Mouse (Mus musculus): Measurements from ENCODE around the gene Rnf207. TPM values are rescaled to one million over a fixed set of nuclear protein-coding genes. Genes with fewer than 3 reads are reported as not detected.

Gene Rnf207
- not detected for polyA plus RNA-seq (2014; fragmentation: Illumina TruSeq; extraction: RNeasy Lipid Tissue Mini Kit (QIAGEN cat#74804); ENCODE audit: low read depth, low replicate concordance)

GRCm38 (mm10) chr4:152318517-152319234 is at the start of gene Rnf207:
Gene Rnf207 (minus strand): TSS chr4:152318993.

GRCm38 (mm10) chr4:152338419-152339292 is 19.9 kb upstream of the Rnf207 start, which contains the start of gene Chd5:
Gene Chd5 (plus strand): TSS chr4:152338651.

GRCm38 (mm10) chr4:152325574-152326411 is 7.0 kb upstream of the Rnf207 start, which contains the start of gene Rpl22:
Gene Rpl22 (plus strand): TSS chr4:152325742.

GRCm38 (mm10) chr4:152296874-152297861 is 21.6 kb downstream of the Rnf207 start, which contains the start of gene Icmt:
Gene Icmt (plus strand): TSS chr4:152297227.

GRCm38 (mm10) chr4:152291562-152291961 is 27.2 kb downstream of the Rnf207 start, which contains the start of gene Hes3:
Gene Hes3 (minus strand): TSS chr4:152291662.

GRCm38 (mm10) chr4:152273621-152274236 is 45.1 kb downstream of the Rnf207 start, which contains the start of gene Gpr153:
Gene Gpr153 (plus strand): TSS chr4:152274232.

Other genes starting within 250 kb of the Rnf207 start
- 0.20 TPM for gene Plekhg5, start 246.5 kb downstream of the Rnf207 start, polyA plus RNA-seq (2014; fragmentation: Illumina TruSeq; extraction: RNeasy Lipid Tissue Mini Kit (QIAGEN cat#74804); ENCODE audit: low read depth, low replicate concordance)
- not detected for gene Tnfrsf25, start 203.1 kb downstream of the Rnf207 start, polyA plus RNA-seq (2014; fragmentation: Illumina TruSeq; extraction: RNeasy Lipid Tissue Mini Kit (QIAGEN cat#74804); ENCODE audit: low read depth, low replicate concordance)
- 1.5 TPM for gene Espn, start 166.6 kb downstream of the Rnf207 start, polyA plus RNA-seq (2014; fragmentation: Illumina TruSeq; extraction: RNeasy Lipid Tissue Mini Kit (QIAGEN cat#74804); ENCODE audit: low read depth, low replicate concordance)
- gene Hes2, start 160.1 kb downstream of the Rnf207 start, polyA plus RNA-seq (2014; fragmentation: Illumina TruSeq; extraction: RNeasy Lipid Tissue Mini Kit (QIAGEN cat#74804); ENCODE audit: low read depth, low replicate concordance) = 0.24 TPM
- gene Acot7, start 140.9 kb downstream of the Rnf207 start, polyA plus RNA-seq (2014; fragmentation: Illumina TruSeq; extraction: RNeasy Lipid Tissue Mini Kit (QIAGEN cat#74804); ENCODE audit: low read depth, low replicate concordance) = 2.3 TPM
- 0.73 TPM for gene Gpr153, start 44.8 kb downstream of the Rnf207 start, polyA plus RNA-seq (2014; fragmentation: Illumina TruSeq; extraction: RNeasy Lipid Tissue Mini Kit (QIAGEN cat#74804); ENCODE audit: low read depth, low replicate concordance)
- not detected for gene Hes3, start 27.3 kb downstream of the Rnf207 start, polyA plus RNA-seq (2014; fragmentation: Illumina TruSeq; extraction: RNeasy Lipid Tissue Mini Kit (QIAGEN cat#74804); ENCODE audit: low read depth, low replicate concordance)
- 10.5 TPM for gene Icmt, start 21.8 kb downstream of the Rnf207 start, polyA plus RNA-seq (2014; fragmentation: Illumina TruSeq; extraction: RNeasy Lipid Tissue Mini Kit (QIAGEN cat#74804); ENCODE audit: low read depth, low replicate concordance)
- 253 TPM for gene Rpl22, start 6.7 kb upstream of the Rnf207 start, polyA plus RNA-seq (2014; fragmentation: Illumina TruSeq; extraction: RNeasy Lipid Tissue Mini Kit (QIAGEN cat#74804); ENCODE audit: low read depth, low replicate concordance)
- not detected for gene Chd5, start 19.7 kb upstream of the Rnf207 start, polyA plus RNA-seq (2014; fragmentation: Illumina TruSeq; extraction: RNeasy Lipid Tissue Mini Kit (QIAGEN cat#74804); ENCODE audit: low read depth, low replicate concordance)
- not detected for gene Nphp4, start 157.7 kb upstream of the Rnf207 start, polyA plus RNA-seq (2014; fragmentation: Illumina TruSeq; extraction: RNeasy Lipid Tissue Mini Kit (QIAGEN cat#74804); ENCODE audit: low read depth, low replicate concordance)
- gene Kcnab2, start 158.9 kb upstream of the Rnf207 start, polyA plus RNA-seq (2014; fragmentation: Illumina TruSeq; extraction: RNeasy Lipid Tissue Mini Kit (QIAGEN cat#74804); ENCODE audit: low read depth, low replicate concordance) = 0.20 TPM